Mouse (Mus musculus) T-cell, adult 2 months (primary cell): ENCODE measurements around the gene Sez6l2.
"Not testable (repeated sequence)": the region's sequence is repeated elsewhere in the genome, so short reads cannot be mapped to it uniquely, and the experiment has no call there.

Source experiments
- DNase-seq: peaks from one replicate; pipeline ENCODE4 v3.0.0; 2022; ENCODE audit warnings: low spot score

Sez6l2 gene

GRCm38 (mm10) chr7:126949793-126950646, at the start of gene Sez6l2:
Gene Sez6l2 (plus strand): TSS chr7:126950563.
- peak; percentile 77 for DNase-seq

GRCm38 (mm10) chr7:126905590-126905989, 44.8 kb upstream of the Sez6l2 start:
- DNase-seq = no peak

- no peak for DNase-seq
Measured at GRCm38 (mm10) chr7:126914844-126915243, 35.5 kb upstream of the Sez6l2 start.

- not testable (repeated sequence) for DNase-seq
Measured at GRCm38 (mm10) chr7:126918356-126918755, 32.0 kb upstream of the Sez6l2 start.

GRCm38 (mm10) chr7:126919973-126920372, 30.4 kb upstream of the Sez6l2 start:
- no peak for DNase-seq

GRCm38 (mm10) chr7:126921563-126921962, 28.8 kb upstream of the Sez6l2 start:
- no peak for DNase-seq

GRCm38 (mm10) chr7:126922624-126923060, 27.7 kb upstream of the Sez6l2 start, which contains the start of gene Tmem219:
Gene Tmem219 (minus strand): TSS chr7:126922917.
- no peak for DNase-seq

- no peak for DNase-seq
Measured at GRCm38 (mm10) chr7:126923999-126924398, 26.4 kb upstream of the Sez6l2 start.

GRCm38 (mm10) chr7:126926299-126926698, 24.1 kb upstream of the Sez6l2 start:
- no peak for DNase-seq

- peak; percentile 94 for DNase-seq
Measured at GRCm38 (mm10) chr7:126928384-126929037, 21.9 kb upstream of the Sez6l2 start, which contains the start of gene Kctd13. Gene Kctd13 (plus strand): TSS chr7:126928879.

GRCm38 (mm10) chr7:126929046-126929445, 21.3 kb upstream of the Sez6l2 start:
- DNase-seq = no peak

- DNase-seq = no peak
Measured at GRCm38 (mm10) chr7:126932652-126933051, 17.7 kb upstream of the Sez6l2 start.

- no peak for DNase-seq
Measured at GRCm38 (mm10) chr7:126941171-126941570, 9.2 kb upstream of the Sez6l2 start.

- DNase-seq = no peak
Measured at GRCm38 (mm10) chr7:126941801-126942200, 8.6 kb upstream of the Sez6l2 start.

GRCm38 (mm10) chr7:126946530-126946929, 3.8 kb upstream of the Sez6l2 start:
- DNase-seq = peak; percentile 39

GRCm38 (mm10) chr7:126948626-126949025, 1.7 kb upstream of the Sez6l2 start:
- DNase-seq = no peak

GRCm38 (mm10) chr7:126949403-126949792, 965 bp upstream of the Sez6l2 start, which contains the start of gene Asphd1:
Gene Asphd1 (minus strand): TSS chr7:126949582.
- DNase-seq = no peak

- DNase-seq = no peak
Measured at GRCm38 (mm10) chr7:126950647-126951615, 568 bp downstream of the Sez6l2 start.

GRCm38 (mm10) chr7:126951741-126952140, 1.4 kb downstream of the Sez6l2 start:
- no peak for DNase-seq

- no peak for DNase-seq
Measured at GRCm38 (mm10) chr7:126952646-126953045, 2.3 kb downstream of the Sez6l2 start.

GRCm38 (mm10) chr7:126955125-126955524, 4.8 kb downstream of the Sez6l2 start:
- no peak for DNase-seq

- DNase-seq = no peak
Measured at GRCm38 (mm10) chr7:126959780-126960179, 9.4 kb downstream of the Sez6l2 start.
